Mouse (Mus musculus): ENCODE measurements around the gene Bik.
"Not testable (repeated sequence)": the region's sequence is repeated elsewhere in the genome, so short reads cannot be mapped to it uniquely, and the experiment has no call there.

Bik gene

GRCm38 (mm10) chr15:83526424-83527091, at the start of gene Bik:
Gene Bik (plus strand): TSS chr15:83526862.
- DNase-seq (ENCODE audit: low read depth) = no peak

DNA sequence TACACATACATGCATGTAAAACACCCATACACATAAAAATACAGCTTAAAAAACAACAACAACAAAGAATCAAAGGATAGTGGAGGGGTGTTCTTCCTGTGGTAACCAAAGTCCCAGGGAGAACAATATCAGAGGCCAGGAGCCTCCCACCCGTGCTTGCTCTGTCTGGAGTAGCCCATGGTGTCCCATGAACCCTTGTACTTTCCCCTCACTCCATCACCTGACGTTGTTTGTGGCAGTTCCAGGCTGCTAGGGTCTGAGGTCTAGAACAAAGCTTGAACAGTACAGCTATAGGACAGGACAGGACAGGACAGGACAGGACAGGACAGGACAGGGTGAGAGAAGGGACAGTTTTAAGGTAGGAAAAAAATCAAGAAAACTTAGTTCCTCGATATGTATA, 48.6 kb upstream of the Bik start:
- no peak for DNase-seq (ENCODE audit: low read depth)

DNA sequence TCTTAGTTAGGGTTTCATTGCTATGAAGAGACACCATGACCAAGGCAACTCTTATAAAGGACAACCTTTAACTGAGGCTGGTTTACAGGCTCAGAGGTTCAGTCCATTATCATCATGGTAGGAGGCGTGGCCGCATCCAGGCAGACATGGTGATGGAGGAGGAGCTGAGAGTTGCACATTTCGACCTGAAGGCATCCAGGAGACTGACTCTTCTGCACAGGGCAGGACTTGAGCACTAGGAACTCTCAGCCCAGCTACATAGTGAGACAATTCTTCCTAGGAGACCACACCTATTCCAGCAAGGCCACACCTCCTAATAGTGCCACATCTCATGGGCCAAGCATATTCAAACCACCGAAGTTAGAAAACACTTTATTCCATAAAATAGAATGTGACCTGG, 46.8 kb upstream of the Bik start:
- DNase-seq (ENCODE audit: low read depth) = no peak

GRCm38 (mm10) chr15:83481236-83481780, 45.4 kb upstream of the Bik start:
- DNase-seq (ENCODE audit: low read depth) = no peak

- DNase-seq (ENCODE audit: low read depth) = peak; percentile 16
Measured at GRCm38 (mm10) chr15:83482645-83483224, 43.9 kb upstream of the Bik start.

DNA sequence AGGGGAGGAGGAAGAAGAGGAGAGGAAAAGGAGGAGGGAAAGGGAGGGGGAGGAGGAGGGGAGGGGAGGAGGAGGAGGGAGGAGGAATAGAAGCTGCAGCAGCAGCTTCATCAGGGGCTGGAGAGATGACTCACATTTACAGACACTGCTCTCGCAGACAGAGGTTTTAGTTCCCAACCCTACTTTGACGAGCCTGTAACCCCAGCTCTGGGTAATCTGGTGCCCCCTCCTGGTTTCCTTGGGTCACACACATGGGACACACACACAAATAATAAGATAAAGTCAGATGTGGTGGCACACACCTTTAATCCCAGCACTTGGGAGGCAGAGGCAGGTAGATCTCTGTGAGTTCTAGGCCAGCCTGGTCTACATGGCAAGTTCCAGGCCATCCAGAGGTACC, 43.2 kb upstream of the Bik start:
- DNase-seq (ENCODE audit: low read depth) = peak; percentile 87

DNA sequence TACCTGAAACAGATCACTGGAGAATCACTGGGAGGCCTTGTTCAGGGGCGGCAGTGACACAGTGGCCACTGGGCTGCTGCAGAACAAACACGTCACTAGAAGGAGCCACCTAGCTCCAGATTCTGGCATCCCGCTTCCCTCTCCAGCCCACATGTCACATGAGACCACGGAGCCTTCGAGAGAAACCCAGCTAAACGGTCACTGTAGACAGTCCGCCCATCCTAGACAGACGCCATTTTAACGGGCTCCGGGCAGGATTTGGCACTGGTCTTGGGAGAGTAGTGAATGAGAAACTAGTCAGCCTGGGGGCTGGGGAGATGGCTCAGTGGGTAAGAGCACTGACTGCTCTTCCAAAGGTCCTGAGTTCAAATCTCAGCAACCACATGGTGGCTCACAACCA, 42.4 kb upstream of the Bik start:
- DNase-seq (ENCODE audit: low read depth) = no peak

DNA sequence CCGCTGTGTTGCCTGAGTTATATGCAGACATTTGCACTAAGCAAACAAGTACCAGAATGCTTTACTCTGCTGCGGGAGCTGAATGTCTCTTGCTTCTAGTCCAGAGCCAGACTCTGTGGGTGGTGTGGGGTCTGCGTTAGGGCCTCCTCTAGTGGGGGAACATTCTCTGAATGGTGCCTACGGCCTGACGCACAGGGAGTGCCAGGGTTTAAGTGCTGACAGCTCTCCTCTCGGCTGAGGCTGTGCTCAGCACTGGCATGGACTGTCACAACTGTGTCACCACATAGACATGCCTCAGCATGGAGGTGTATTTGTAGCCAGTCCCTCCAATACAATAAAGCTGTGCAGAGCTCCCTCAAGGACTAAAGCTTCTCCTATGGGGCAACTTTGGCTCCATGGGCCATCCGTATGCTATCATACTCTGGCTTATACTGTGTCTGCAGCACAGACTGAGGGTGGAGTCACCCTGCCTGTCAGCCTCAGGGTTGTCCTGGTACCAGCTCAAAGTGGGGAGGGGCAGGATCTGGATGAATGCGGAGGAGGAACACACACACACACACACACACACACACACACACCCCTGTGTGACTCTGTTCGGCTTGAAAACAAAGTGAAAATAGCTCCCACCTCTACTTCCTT, 39.1 kb upstream of the Bik start:
- no peak for DNase-seq (ENCODE audit: low read depth)

DNA sequence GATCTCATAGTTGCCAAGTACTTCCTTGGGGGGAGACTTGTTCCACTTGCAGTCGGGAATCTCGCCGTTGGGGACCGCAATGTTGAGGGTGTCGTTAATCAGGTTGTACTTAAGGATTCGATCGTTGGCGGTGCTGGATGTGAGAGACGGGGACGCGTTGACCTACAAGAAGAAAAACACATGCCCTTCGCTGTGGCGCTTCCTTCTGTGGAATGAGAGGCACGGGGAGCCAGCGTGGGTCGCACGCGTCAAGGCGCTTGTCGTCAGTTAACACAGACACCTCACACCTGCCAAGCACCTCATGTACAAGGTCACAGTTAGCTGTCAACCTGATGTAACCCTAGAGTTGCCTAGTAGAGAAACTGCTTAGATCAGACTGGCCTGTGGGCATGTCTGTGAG, 37.2 kb upstream of the Bik start:
- no peak for DNase-seq (ENCODE audit: low read depth)

DNA sequence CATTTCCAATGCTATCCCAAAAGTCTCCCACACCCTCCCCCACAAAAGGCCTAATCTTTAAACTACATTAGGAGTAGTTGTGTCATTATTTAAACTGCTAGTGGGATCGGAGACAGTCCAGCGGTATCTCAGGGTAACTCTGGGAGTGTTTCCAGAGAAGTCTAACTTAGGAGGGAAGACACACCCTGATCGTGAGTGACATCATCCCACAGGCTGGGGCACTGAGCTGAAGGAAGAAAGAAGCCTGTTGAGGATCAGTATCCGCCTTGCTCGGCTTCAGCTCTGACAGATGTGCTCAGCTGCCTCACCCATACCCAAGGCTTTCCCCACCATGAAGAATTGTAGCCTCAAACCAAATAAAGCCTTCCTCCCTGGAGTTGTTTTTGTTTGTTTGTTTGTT, 34.8 kb upstream of the Bik start:
- no peak for DNase-seq (ENCODE audit: low read depth)

DNA sequence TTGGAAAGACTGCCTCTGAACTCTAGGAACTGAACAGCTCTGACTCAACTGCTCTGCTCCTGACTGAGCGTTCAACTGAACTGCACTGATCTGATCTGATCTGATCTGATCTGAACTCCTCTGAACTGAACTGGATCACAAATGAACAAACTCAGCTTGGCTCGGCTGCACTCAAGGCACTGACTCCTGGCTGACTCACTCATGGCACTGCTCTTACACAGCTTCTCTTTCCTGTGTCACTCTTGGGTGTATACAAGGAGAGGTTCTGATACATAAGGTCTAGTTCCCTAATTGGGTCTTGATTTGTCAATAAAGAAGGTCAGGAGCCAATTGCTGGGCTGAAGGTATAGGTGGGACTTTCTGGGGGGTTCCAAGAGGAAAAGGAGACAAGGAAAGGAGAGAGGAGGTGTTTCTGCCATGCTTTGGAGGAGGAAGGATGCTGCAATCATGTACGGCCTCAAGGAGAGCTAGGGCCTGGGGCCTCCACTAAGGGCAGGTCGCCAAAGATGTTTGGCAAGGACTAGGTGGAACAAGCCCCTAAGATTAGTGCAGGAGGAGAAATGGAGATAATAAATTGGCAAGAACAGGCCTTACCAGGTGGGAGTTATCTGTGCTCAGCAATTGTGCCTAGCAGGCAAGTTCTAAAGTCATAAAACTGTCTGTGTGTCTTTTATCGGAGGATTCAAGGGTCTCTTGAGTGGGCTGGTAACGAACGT, 32.6 kb upstream of the Bik start:
- peak; percentile 51 for DNase-seq (ENCODE audit: low read depth)

DNA sequence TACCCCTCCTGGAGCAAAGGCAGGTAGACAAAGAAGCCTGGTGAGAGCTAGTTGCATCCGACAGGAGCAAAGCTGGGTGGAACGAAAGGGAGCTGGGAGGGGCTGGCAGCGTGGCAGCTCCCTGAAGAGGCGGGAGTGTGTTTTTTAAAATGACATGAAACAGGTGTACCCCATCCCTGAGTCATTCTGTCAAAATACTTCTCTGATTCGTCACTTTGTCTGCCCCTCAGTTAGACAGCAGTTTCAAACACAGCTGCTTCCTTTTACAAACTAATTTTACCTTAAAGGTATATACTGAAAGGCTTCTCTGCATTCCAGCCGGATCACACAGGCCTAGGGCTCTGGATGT, 32.1 kb upstream of the Bik start:
- no peak for DNase-seq (ENCODE audit: low read depth)

DNA sequence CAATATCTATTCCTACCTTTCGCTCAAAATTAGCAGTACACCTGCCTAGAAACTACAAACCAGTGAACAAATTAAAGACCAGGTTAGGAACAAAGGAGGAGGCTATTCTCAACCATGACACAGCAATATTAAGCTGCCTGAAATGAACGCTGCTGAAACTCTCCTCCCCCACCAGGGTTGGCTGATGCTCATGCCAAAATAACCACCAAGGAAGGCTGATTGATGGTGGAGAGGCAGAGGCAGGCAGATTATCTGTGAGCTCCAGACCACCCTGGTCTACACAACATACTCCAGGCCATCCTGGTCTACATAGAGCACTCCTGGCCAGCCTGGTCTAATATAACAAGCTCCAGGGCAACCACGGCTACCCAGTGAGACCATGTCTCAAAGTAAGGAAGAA, 31.5 kb upstream of the Bik start:
- DNase-seq (ENCODE audit: low read depth) = no peak

GRCm38 (mm10) chr15:83495787-83496367, 30.8 kb upstream of the Bik start:
- no peak for DNase-seq (ENCODE audit: low read depth)

- DNase-seq (ENCODE audit: low read depth) = peak; percentile 29
Measured at GRCm38 (mm10) chr15:83497299-83497698, 29.4 kb upstream of the Bik start.

DNA sequence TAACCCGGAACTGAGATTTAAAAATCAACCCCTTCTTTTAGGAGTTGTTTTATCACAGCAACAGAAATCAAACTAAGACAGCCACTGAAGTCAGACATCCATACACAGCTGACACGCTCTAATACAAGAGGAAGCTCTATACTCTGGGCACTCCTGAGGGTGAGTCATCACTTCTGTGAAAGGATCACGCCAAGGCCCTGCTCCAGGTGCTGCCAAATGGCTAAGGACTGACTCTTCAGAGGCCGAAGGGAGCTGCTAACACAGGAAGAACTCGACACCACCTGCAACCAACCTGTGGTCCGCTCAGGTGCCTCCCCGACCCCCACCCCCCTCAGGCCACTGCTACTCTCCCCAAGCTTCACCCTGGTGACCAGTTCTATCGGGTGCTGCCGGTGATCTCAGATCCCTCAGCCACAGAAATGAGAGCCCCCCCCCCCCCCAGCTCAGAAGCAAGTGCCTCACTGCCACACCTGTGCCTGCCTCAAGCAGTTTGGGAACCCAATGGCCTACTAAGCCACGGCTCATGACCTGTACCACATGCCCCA, 27.4 kb upstream of the Bik start:
- peak; percentile 25 for DNase-seq (ENCODE audit: low read depth)

- peak; percentile 57 for DNase-seq (ENCODE audit: low read depth)
Measured at GRCm38 (mm10) chr15:83500352-83500751, 26.3 kb upstream of the Bik start.

DNA sequence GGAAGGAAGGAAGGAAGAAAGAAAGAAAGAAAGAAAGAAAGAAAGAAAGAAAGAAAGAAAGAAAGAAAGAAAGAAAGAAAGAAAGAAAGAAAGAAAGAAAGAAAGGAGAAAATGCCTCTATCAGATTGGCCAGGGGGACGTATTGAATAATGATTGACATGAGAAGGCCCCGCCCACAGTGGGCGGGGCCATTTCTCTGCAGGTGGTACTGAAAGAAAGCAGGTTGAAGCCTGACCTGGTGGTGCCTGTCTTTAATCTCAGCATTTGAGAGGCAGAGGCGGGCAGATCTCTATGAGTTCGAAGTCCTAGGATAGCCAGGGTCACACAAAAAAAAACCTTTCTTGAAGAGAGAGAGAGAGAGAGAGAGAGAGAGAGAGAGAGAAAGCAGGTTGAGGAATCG, 25.2 kb upstream of the Bik start:
- not testable (repeated sequence) for DNase-seq (ENCODE audit: low read depth)

DNA sequence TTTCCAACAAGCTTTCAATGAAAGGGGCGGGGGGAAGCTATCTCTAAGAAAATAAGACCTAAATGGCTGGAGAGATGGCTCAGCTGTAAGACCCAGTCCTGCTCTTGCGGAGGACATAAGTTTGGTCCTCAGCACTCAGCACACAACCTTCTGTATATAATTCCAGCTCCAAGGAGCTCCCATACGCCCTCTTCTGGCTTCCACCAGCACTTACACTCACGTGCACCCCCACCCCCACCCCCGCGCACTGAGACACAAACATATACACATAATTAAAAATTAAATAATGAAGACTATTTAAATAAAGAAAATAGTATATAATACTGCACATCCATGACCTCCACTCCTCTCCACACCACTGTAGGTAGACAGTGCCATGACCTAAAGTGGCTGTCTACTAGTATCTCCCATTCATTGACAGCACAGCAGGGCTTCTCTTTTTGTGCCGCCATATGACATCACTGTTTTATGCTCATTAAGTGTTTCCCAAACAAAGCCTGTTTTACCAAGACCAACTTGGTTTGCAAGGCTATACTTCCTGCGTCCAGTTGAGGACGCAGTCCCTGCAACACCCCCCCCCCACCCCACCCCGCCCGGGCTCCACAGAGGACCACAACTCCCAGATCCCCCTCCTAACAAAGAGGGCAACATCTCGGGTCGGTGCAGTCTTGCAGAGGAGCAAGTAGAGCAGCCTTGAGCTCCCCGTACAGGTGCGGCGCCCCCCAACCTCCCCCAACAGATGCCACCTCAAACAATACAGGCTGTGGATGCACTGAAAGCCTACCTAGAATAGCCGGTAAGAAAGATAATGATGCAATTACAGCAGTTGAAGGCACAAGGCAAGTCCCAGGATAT, 16.5 kb upstream of the Bik start:
- no peak for DNase-seq (ENCODE audit: low read depth)

DNA sequence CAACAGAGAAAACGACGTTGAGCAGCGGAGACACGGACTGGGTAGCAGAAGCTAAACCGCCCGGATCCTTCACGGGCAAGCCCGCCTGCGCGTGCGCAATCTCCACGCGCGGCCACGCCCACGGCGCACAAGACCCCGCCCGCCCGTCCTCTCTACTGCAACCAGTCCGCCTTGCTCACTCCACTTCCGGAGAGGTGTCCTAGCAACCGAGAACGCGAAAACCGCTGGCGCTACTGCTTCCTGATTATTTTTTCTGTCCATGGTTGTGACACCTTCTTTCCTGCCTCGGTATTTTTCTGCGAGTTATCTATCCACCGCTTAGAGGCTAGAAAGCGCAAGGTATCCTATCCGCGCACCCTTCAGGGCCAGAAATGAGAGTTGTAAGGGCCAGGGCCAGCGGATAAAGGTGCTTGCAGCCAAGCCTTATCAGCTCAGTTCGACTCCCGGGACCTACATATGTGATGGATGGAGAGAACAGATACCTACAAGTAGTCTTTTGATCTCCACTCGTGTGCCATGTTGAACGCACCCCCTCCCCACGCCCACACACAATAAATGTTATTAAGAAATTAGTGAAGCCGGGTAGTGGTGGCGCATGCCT, 15.8 kb upstream of the Bik start, which contains the start of gene Ttll1:
Gene Ttll1, minus strand, starts transcription at position 89 of the 601 bp plus-strand sequence.
- DNase-seq (ENCODE audit: low read depth) = peak; percentile 95
